Mouse (Mus musculus): ENCODE data around the gene Cpn1.

- TF ChIP-seq CTCF (IDR thresholded peaks at IDR 0.05; ENCODE audit: control insufficient read depth, insufficient read depth, low read length) (no peak), POLR2A (IDR thresholded peaks at IDR 0.05; ENCODE audit: borderline replicate concordance, control insufficient read depth, low read depth, low read length) (no peak)
These were observed 11.7 kb upstream of the Cpn1 start for GRCm38 (mm10) chr19:43998101-43998500.
